Mouse (Mus musculus): ENCODE measurements at regions not wholly inside any gene's neighbourhood (a gene's known extent, or its start where the extent isn't known, plus 50 kb on each side); places are given as distances from the start of the nearest gene placed in this dataset.

DNA sequence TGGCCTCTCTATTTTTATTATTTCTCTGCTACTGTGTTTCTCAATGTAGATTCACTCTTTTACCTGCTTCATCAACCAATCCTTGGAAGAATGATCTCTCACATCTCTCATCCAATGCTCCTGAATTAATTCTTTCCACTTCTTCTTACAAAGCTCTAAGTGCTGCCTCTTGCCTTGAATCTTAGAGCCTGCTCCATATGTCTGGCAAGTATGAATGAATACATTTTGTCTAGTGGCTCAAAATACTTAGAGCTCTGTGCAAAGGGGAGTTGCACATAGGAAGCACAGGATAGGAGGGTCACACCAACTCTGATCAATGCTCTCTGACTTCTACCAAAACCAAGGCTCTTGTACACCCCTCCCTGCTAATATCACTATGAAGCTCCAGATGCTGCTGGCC lies 153.1 kb upstream of the Atp2b1 start:
- H3K9me3 ChIP-seq (ENCODE audit: control insufficient read depth, low read length): no peaks in the 10 kb centered on the region
- H3K27me3 ChIP-seq (ENCODE audit: control insufficient read depth, insufficient read depth, low read length): no peaks in the 10 kb centered on the region
- H3K4me3 ChIP-seq (ENCODE audit: control insufficient read depth in 1 of 2, insufficient read depth in 1 of 2, low read depth in 1 of 2, low read length in 2 of 2): no peak overlapping the region
- no peak overlapping the region for H3K4me2 ChIP-seq (ENCODE audit: low read length)
- H3K9ac ChIP-seq (ENCODE audit: low read length): no peak overlapping the region
- ATAC-seq (ENCODE audit: insufficient number of reproducible peaks, insufficient read depth, low FRiP score, low read depth): no peak
- no peaks in the 10 kb centered on the region for H3K36me3 ChIP-seq (ENCODE audit: control insufficient read depth, insufficient read depth, low read length)
- no peaks in the 10 kb centered on the region for H3K4me1 ChIP-seq (ENCODE audit: control insufficient read depth in 2 of 2, insufficient read depth in 2 of 2, low read length in 2 of 2)
- no peak overlapping the region for H3K27ac ChIP-seq (replicated peaks in 1 of 2; ENCODE audit: control insufficient read depth in 1 of 2, insufficient read depth in 1 of 2, low read depth in 2 of 2, low read length in 2 of 2)

- H3K27me3 ChIP-seq (ENCODE audit: control insufficient read depth, insufficient read depth, low read length): no peaks in the 10 kb centered on the region
- H3K36me3 ChIP-seq (ENCODE audit: control insufficient read depth, insufficient read depth, low read length): no peaks in the 10 kb centered on the region
- no peaks in the 10 kb centered on the region for H3K9me3 ChIP-seq (ENCODE audit: control insufficient read depth, low read length)
- WGBS: 73% methylated on average over 11 of the region's 11 CpGs
- no peak overlapping the region for H3K4me2 ChIP-seq (ENCODE audit: low read length)
- no peaks in the 10 kb centered on the region for H3K4me1 ChIP-seq (ENCODE audit: control insufficient read depth in 2 of 2, insufficient read depth in 2 of 2, low read length in 2 of 2)
- H3K9ac ChIP-seq (ENCODE audit: low read length): no peak overlapping the region
- H3K27ac ChIP-seq (replicated peaks in 1 of 2; ENCODE audit: control insufficient read depth in 1 of 2, insufficient read depth in 1 of 2, low read depth in 2 of 2, low read length in 2 of 2): no peak overlapping the region
- H3K4me3 ChIP-seq (ENCODE audit: control insufficient read depth in 1 of 2, insufficient read depth in 1 of 2, low read depth in 1 of 2, low read length in 2 of 2): no peak overlapping the region
- no peak for ATAC-seq (ENCODE audit: insufficient number of reproducible peaks, insufficient read depth, low FRiP score, low read depth)
These were observed 148.3 kb upstream of the Atp2b1 start for GRCm38 (mm10) chr10:98765786-98766419.

DNA sequence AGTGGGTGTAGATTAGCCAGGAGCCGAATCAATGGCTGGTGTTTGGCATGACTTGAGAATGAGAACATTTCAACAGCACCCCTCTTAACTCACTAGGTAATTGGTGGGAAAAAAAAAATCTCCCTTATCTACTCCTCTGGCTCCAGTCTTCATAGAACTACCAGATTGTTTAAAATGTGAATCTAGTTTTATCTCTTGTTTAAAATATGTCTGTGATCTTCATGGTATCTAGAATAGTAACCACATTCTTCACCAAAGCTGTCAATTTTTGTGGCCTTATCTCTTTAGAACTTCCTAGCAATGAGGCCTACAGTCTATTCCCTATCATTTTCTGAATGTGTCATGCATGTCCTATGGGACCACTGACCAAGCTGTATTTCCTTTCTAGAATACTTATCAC lies 134.4 kb upstream of the Atp2b1 start:
- Histone ChIP-seq H3K9ac (ENCODE audit: low read length) (no peak overlapping the region), H3K4me1 (ENCODE audit: control insufficient read depth in 2 of 2, insufficient read depth in 2 of 2, low read length in 2 of 2) (peaks cover 8 to 21% of the 10 kb centered on the region in 2 experiments), H3K9me3 (ENCODE audit: control insufficient read depth, low read length) (no peaks in the 10 kb centered on the region), H3K4me2 (ENCODE audit: low read length) (no peak overlapping the region), H3K27ac (replicated peaks in 1 of 2; ENCODE audit: control insufficient read depth in 1 of 2, insufficient read depth in 1 of 2, low read depth in 2 of 2, low read length in 2 of 2) (no peak overlapping the region), H3K4me3 (ENCODE audit: control insufficient read depth in 1 of 2, insufficient read depth in 1 of 2, low read depth in 1 of 2, low read length in 2 of 2) (no peak overlapping the region), H3K27me3 (ENCODE audit: control insufficient read depth, insufficient read depth, low read length) (no peaks in the 10 kb centered on the region), H3K36me3 (ENCODE audit: control insufficient read depth, insufficient read depth, low read length) (no peaks in the 10 kb centered on the region)
- 16% methylated on average over 1 of the region's 1 CpGs for WGBS
- ATAC-seq (ENCODE audit: insufficient number of reproducible peaks, insufficient read depth, low FRiP score, low read depth): no peak

GRCm38 (mm10) chr10:98780938-98781337 lies 133.3 kb upstream of the Atp2b1 start:
- Histone ChIP-seq H3K36me3 (ENCODE audit: control insufficient read depth, insufficient read depth, low read length) (no peaks in the 10 kb centered on the region), H3K27ac (replicated peaks in 1 of 2; ENCODE audit: control insufficient read depth in 1 of 2, insufficient read depth in 1 of 2, low read depth in 2 of 2, low read length in 2 of 2) (no peak overlapping the region), H3K27me3 (ENCODE audit: control insufficient read depth, insufficient read depth, low read length) (no peaks in the 10 kb centered on the region), H3K4me1 (ENCODE audit: control insufficient read depth in 2 of 2, insufficient read depth in 2 of 2, low read length in 2 of 2) (peaks cover 6 to 21% of the 10 kb centered on the region in 2 experiments), H3K9ac (ENCODE audit: low read length) (no peak overlapping the region), H3K9me3 (ENCODE audit: control insufficient read depth, low read length) (no peaks in the 10 kb centered on the region), H3K4me2 (ENCODE audit: low read length) (no peak overlapping the region), H3K4me3 (ENCODE audit: control insufficient read depth in 1 of 2, insufficient read depth in 1 of 2, low read depth in 1 of 2, low read length in 2 of 2) (no peak overlapping the region)
- WGBS: 30% methylated on average over 5 of the region's 5 CpGs
- no peak for ATAC-seq (ENCODE audit: insufficient number of reproducible peaks, insufficient read depth, low FRiP score, low read depth)

DNA sequence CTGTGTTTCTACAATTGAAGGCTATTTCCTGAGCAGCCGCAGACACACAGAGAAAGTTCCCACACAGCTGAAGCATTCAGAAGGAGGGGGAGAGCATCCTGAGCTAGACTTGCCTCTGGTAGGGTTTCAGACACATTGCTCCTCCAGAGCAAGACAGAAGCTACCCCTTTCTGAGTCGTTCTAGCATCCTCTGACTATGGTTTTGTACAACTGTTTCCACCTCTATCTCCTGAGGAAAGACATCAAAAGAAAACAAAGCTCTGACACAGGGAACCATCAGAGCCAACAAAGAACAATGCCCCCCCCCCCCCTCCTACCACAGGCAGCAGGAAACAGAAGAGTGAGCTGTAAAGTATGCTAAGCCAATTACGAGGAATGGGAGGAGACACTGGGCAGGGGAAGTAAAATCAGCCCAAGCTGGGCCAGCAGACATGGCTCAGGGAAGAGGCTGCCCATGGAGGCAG lies 132.3 kb upstream of the Atp2b1 start:
- Histone ChIP-seq H3K9ac (ENCODE audit: low read length) (no peak overlapping the region), H3K27me3 (ENCODE audit: control insufficient read depth, insufficient read depth, low read length) (no peaks in the 10 kb centered on the region), H3K4me3 (ENCODE audit: control insufficient read depth in 1 of 2, insufficient read depth in 1 of 2, low read depth in 1 of 2, low read length in 2 of 2) (no peak overlapping the region), H3K27ac (replicated peaks in 1 of 2; ENCODE audit: control insufficient read depth in 1 of 2, insufficient read depth in 1 of 2, low read depth in 2 of 2, low read length in 2 of 2) (peak overlapping the region in 1 of 2 experiments; percentile 53; a peak in 3 of 4 replicates), H3K36me3 (ENCODE audit: control insufficient read depth, insufficient read depth, low read length) (no peaks in the 10 kb centered on the region), H3K4me1 (ENCODE audit: control insufficient read depth in 2 of 2, insufficient read depth in 2 of 2, low read length in 2 of 2) (peaks cover 6 to 21% of the 10 kb centered on the region in 2 experiments), H3K4me2 (ENCODE audit: low read length) (no peak overlapping the region), H3K9me3 (ENCODE audit: control insufficient read depth, low read length) (no peaks in the 10 kb centered on the region)
- 34% methylated on average over 3 of the region's 3 CpGs for WGBS
- ATAC-seq (ENCODE audit: insufficient number of reproducible peaks, insufficient read depth, low FRiP score, low read depth): no peak

DNA sequence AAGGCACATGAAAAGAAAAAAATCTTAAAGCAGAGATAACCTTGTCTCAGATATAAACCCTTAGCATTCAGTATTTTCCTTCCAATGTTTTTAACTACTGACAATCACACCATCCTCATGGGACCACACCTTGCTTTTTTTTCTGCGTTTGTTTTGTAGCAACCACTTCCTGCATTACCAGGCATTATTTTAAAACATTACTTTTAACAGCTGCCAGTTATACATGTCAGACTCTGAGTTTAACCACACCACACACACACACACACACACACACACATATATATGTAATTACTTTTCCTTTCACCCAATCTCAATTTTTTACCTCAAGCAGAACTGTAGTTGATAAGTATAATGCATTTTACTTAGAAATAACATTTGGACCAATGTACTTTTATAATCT lies 128.8 kb upstream of the Atp2b1 start:
- Histone ChIP-seq H3K27me3 (ENCODE audit: control insufficient read depth, insufficient read depth, low read length) (no peaks in the 10 kb centered on the region), H3K9me3 (ENCODE audit: control insufficient read depth, low read length) (no peaks in the 10 kb centered on the region), H3K4me1 (ENCODE audit: control insufficient read depth in 2 of 2, insufficient read depth in 2 of 2, low read length in 2 of 2) (peaks cover 4 to 11% of the 10 kb centered on the region in 2 experiments; a peak in 3 of 4 replicates), H3K36me3 (ENCODE audit: control insufficient read depth, insufficient read depth, low read length) (no peaks in the 10 kb centered on the region), H3K4me3 (ENCODE audit: control insufficient read depth in 1 of 2, insufficient read depth in 1 of 2, low read depth in 1 of 2, low read length in 2 of 2) (no peak overlapping the region), H3K4me2 (ENCODE audit: low read length) (no peak overlapping the region), H3K27ac (replicated peaks in 1 of 2; ENCODE audit: control insufficient read depth in 1 of 2, insufficient read depth in 1 of 2, low read depth in 2 of 2, low read length in 2 of 2) (no peak overlapping the region), H3K9ac (ENCODE audit: low read length) (no peak overlapping the region)
- 65% methylated on average over 1 of the region's 1 CpGs for WGBS
- ATAC-seq (ENCODE audit: insufficient number of reproducible peaks, insufficient read depth, low FRiP score, low read depth): no peak

DNA sequence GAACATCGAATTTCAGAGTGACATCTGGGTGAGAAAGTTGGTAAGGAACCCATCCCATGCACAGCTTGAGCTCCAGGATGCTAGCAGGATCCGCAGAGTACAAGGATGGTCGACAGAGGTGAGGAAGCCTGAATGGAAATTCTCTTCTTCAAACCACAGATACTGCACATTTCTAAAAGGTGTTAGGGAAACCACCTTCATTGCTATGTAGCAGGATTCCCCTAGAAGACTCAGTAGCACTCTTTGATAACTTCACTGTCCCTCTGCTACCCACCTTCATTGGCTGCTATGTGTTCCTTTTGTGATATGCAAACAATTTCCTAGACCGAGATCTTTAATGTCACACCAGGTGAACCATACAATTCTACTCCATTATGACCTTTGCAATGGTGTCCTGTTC lies 128.1 kb upstream of the Atp2b1 start:
- no peaks in the 10 kb centered on the region for H3K27me3 ChIP-seq (ENCODE audit: control insufficient read depth, insufficient read depth, low read length)
- peaks cover 4 to 9% of the 10 kb centered on the region in 2 experiments; a peak in 2 of 4 replicates for H3K4me1 ChIP-seq (ENCODE audit: control insufficient read depth in 2 of 2, insufficient read depth in 2 of 2, low read length in 2 of 2)
- H3K9me3 ChIP-seq (ENCODE audit: control insufficient read depth, low read length): no peaks in the 10 kb centered on the region
- H3K4me2 ChIP-seq (ENCODE audit: low read length): no peak overlapping the region
- H3K27ac ChIP-seq (replicated peaks in 1 of 2; ENCODE audit: control insufficient read depth in 1 of 2, insufficient read depth in 1 of 2, low read depth in 2 of 2, low read length in 2 of 2): no peak overlapping the region
- H3K4me3 ChIP-seq (ENCODE audit: control insufficient read depth in 1 of 2, insufficient read depth in 1 of 2, low read depth in 1 of 2, low read length in 2 of 2): no peak overlapping the region
- H3K9ac ChIP-seq (ENCODE audit: low read length): no peak overlapping the region
- no peaks in the 10 kb centered on the region for H3K36me3 ChIP-seq (ENCODE audit: control insufficient read depth, insufficient read depth, low read length)
- WGBS: 71% methylated on average over 4 of the region's 4 CpGs
- no peak for ATAC-seq (ENCODE audit: insufficient number of reproducible peaks, insufficient read depth, low FRiP score, low read depth)

- Histone ChIP-seq H3K4me2 (ENCODE audit: low read length) (no peak overlapping the region), H3K9me3 (ENCODE audit: control insufficient read depth, low read length) (no peaks in the 10 kb centered on the region), H3K4me1 (ENCODE audit: control insufficient read depth in 2 of 2, insufficient read depth in 2 of 2, low read length in 2 of 2) (no peaks in the 10 kb centered on the region), H3K4me3 (ENCODE audit: control insufficient read depth in 1 of 2, insufficient read depth in 1 of 2, low read depth in 1 of 2, low read length in 2 of 2) (no peak overlapping the region), H3K9ac (ENCODE audit: low read length) (no peak overlapping the region), H3K36me3 (ENCODE audit: control insufficient read depth, insufficient read depth, low read length) (no peaks in the 10 kb centered on the region), H3K27me3 (ENCODE audit: control insufficient read depth, insufficient read depth, low read length) (no peaks in the 10 kb centered on the region), H3K27ac (replicated peaks in 1 of 2; ENCODE audit: control insufficient read depth in 1 of 2, insufficient read depth in 1 of 2, low read depth in 2 of 2, low read length in 2 of 2) (no peak overlapping the region)
- ATAC-seq (ENCODE audit: insufficient number of reproducible peaks, insufficient read depth, low FRiP score, low read depth): no peak
- 91% methylated on average over 9 of the region's 9 CpGs for WGBS
These were observed 124.4 kb upstream of the Atp2b1 start for GRCm38 (mm10) chr10:98789763-98790162.
